Mouse (Mus musculus): ENCODE measurements around the gene M6pr.

- TF ChIP-seq CTCF (IDR thresholded peaks at IDR 0.05; ENCODE audit: control insufficient read depth, insufficient read depth, low read length) (no peak), POLR2A (IDR thresholded peaks at IDR 0.05; ENCODE audit: borderline replicate concordance, control insufficient read depth, low read depth, low read length) (no peak)
Observed at GRCm38 (mm10) chr6:122346399-122346798, 37.9 kb downstream of the M6pr start.

All from bone marrow, adult 2 months (tissue).